Mouse (Mus musculus): Measurements from ENCODE around the gene Nif3l1.

- TF ChIP-seq KAT2A (conservative IDR thresholded peaks at IDR 0.05; ENCODE audit: low read depth, low read length) (no peak), NELFE (IDR thresholded peaks at IDR 0.05; ENCODE audit: low read depth, low read length) (no peak), POLR2A (IDR thresholded peaks at IDR 0.05; ENCODE audit: control insufficient read depth in 1 of 2, insufficient read depth in 1 of 2, low read depth in 1 of 2, low read length in 2 of 2, poor library complexity in 1 of 2) (no peak), ZC3H11A (IDR thresholded peaks at IDR 0.05; ENCODE audit: low read depth, low read length) (no peak), CTCF (IDR thresholded peaks at IDR 0.05 in 2 of 3, conservative IDR thresholded peaks at IDR 0.05 in 1 of 3; ENCODE audit: control insufficient read depth in 1 of 3, insufficient read depth in 1 of 3, low read depth in 2 of 3, low read length in 3 of 3, poor library complexity in 1 of 3, severe bottlenecking in 1 of 3) (no peak), MAZ (IDR thresholded peaks at IDR 0.05; ENCODE audit: low read depth, low read length) (no peak), POLR2AphosphoS2 (IDR thresholded peaks at IDR 0.05; ENCODE audit: low read length) (no peak), E2F4 (IDR thresholded peaks at IDR 0.05; ENCODE audit: borderline replicate concordance, low read depth, low read length) (no peak), USF1 (IDR thresholded peaks at IDR 0.05; ENCODE audit: low read depth, low read length) (no peak), GATA1 (IDR thresholded peaks at IDR 0.05; ENCODE audit: low read depth, low read length) (no peak), EP300 (IDR thresholded peaks at IDR 0.05; ENCODE audit: low read depth in 1 of 2, low read length in 2 of 2) (no peak), ETS1 (IDR thresholded peaks at IDR 0.05; ENCODE audit: low read depth, low read length) (no peak)
These were observed 41.2 kb upstream of the Nif3l1 start for GRCm38 (mm10) chr1:58403745-58404144.
